Mouse (Mus musculus) hindbrain, embryonic 11.5 days (tissue): Measurements from ENCODE around the gene Gm10770. TPM values are rescaled to one million over a fixed set of nuclear protein-coding genes. Genes with fewer than 3 reads are reported as not detected.
"Not testable (repeated sequence)": the region's sequence is repeated elsewhere in the genome, so short reads cannot be mapped to it uniquely, and the experiment has no call there.

ENCODE experiments used
- ATAC-seq: fragments of 200-750 bp; cut with Nextera tagmentation; 2 replicates; pipeline ENCODE4 v1.8.0; 2017; ENCODE audit warnings: mild to moderate bottlenecking, moderate TSS enrichment, moderate library complexity; ENCODE audit not compliant: low FRiP score
- DNase-seq: peaks from one replicate; pipeline ENCODE4 v3.0.0-alpha.2; 2015; ENCODE audit warnings: low spot score
- H3K27ac ChIP-seq: fragments of 300-500 bp; sonication (generic); 2 replicates; pipeline ENCODE4 v1.5.1; 2014; ENCODE audit warnings: mild to moderate bottlenecking, low read depth, low read length
- H3K27me3 ChIP-seq: fragments of 300-500 bp; sonication (generic); 2 replicates; pipeline ENCODE4 v1.6.1; 2014; ENCODE audit warnings: mild to moderate bottlenecking, low read length, moderate library complexity, mixed read lengths; ENCODE audit not compliant: control insufficient read depth, insufficient read depth
- H3K36me3 ChIP-seq: fragments of 300-500 bp; sonication (generic); 2 replicates; pipeline ENCODE4 v1.6.1; 2014; ENCODE audit warnings: mild to moderate bottlenecking, low read length, moderate library complexity, mixed read lengths; ENCODE audit not compliant: control insufficient read depth, insufficient read depth
- H3K4me1 ChIP-seq: fragments of 300-500 bp; sonication (generic); replicated peaks from 2 replicates; pipeline ENCODE4 v1.6.1; 2014; ENCODE audit warnings: low read length, mixed read lengths; ENCODE audit not compliant: control insufficient read depth, insufficient read depth
- H3K4me2 ChIP-seq: fragments of 300-500 bp; sonication (generic); replicated peaks from 2 replicates; pipeline ENCODE4 v1.6.1; 2014; ENCODE audit warnings: mild to moderate bottlenecking, low read depth, low read length
- H3K4me3 ChIP-seq: fragments of 300-500 bp; sonication (generic); 2 replicates; pipeline ENCODE4 v1.5.1; 2014; ENCODE audit warnings: low read depth, low read length
- H3K9ac ChIP-seq: fragments of 300-500 bp; sonication (generic); 2 replicates; pipeline ENCODE4 v1.6.1; 2014; ENCODE audit warnings: low read depth, low read length
- H3K9me3 ChIP-seq: fragments of 300-500 bp; sonication (generic); 2 replicates; pipeline ENCODE4 v1.6.1; 2016; ENCODE audit warnings: low read length; ENCODE audit not compliant: control insufficient read depth
- WGBS: fragments of 180-500 bp; shearing (Covaris S2); extraction: QIAGEN DNeasy Blood & Tissue Kit; methylation state at CpG from one replicate; pipeline ENCODE4 v1.1.7; 2014; 5-methylcytosine and 5-hydroxymethylcytosine counted together
- polyA plus RNA-seq: library from polyadenylated mRNA; unstranded; fragments of >200 nt; fragmentation: Nextera tagmentation; extraction: Ambion mirVana; gene quantifications from 2 replicates; pipeline ENCODE4 v1.2.1, GENCODE M21; 2014

Gene Gm10770
- polyA plus RNA-seq, 1 experiment from 2014 or later, result not detected

DNA sequence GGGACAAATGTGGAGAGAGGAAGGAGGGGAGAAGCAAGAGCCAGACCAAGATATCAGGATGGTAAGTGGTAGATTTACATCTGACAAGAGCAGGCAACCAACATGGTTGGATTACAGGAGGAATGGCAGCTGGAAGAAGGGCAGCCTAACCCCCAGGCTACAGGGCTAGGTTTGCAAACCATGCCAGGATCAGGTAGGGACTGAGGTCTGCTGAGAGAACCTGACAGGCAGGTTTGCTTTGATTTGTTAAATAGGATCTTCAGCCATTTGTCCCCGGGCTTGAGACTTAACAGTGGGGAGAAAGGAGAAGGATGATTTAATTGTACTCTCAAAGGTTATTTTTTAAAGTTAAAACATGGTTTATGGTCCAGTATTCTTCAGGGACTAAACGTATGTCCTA lies 46.7 kb downstream of the Gm10770 start:
- no peaks in the 10 kb centered on the region for H3K36me3 ChIP-seq
- no peak for DNase-seq

DNA sequence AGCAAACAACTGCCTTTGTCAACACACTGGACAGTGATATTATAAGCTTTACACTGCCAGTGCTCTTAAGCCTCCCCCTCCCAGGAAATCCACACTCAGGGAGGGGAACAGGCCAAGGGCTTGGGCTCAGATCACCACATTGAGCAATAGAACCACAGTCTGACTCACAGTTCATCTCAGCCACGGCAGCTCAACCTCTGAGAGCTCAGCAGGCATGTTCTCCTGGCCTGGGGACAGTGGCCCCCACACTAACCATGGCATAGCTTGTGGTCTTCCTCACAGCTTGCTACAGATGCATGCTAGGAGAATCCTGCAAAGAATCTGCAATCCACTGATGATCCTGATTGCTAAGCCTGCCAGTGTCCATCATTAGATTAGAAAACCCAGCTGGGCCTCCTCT lies 47.5 kb downstream of the Gm10770 start:
- H3K9ac ChIP-seq, ATAC-seq: not testable (repeated sequence)

More for the DNA sequence above, 46.7 kb downstream of the Gm10770 start:
- no peaks in the 10 kb centered on the region for H3K4me1 ChIP-seq
- 77% methylated on average over 2 of the region's 2 CpGs for WGBS
- no peak overlapping the region for H3K9ac ChIP-seq
- no peak overlapping the region for H3K27ac ChIP-seq
- no peaks in the 10 kb centered on the region for H3K9me3 ChIP-seq
- no peak overlapping the region for H3K4me3 ChIP-seq
- no peak for ATAC-seq
- no peak overlapping the region for H3K4me2 ChIP-seq
- H3K27me3 ChIP-seq, result no peaks in the 10 kb centered on the region

More for the DNA sequence above, 47.5 kb downstream of the Gm10770 start:
- H3K4me2 ChIP-seq, H3K27me3 ChIP-seq, H3K27ac ChIP-seq, H3K4me1 ChIP-seq, H3K36me3 ChIP-seq, H3K9me3 ChIP-seq, H3K4me3 ChIP-seq, DNase-seq: not testable (repeated sequence)
- 75% methylated on average over 1 of the region's 1 CpGs for WGBS

Other genes starting within 250 kb of the Gm10770 start
- 11.0 and 11.2 TPM in 2 replicates for gene Zfp120, start 43.0 kb downstream of the Gm10770 start, polyA plus RNA-seq
- not detected in 2 replicates for gene Gm14139, start 2.1 kb upstream of the Gm10770 start, polyA plus RNA-seq
- gene Zfp937, start 38.4 kb upstream of the Gm10770 start, polyA plus RNA-seq, result 11.7 and 13.8 TPM in 2 replicates
- 3.1 and 3.6 TPM in 2 replicates for gene Gm21994, start 75.9 kb upstream of the Gm10770 start, polyA plus RNA-seq
- gene Gm14124, start 77.8 kb upstream of the Gm10770 start, polyA plus RNA-seq, result not detected in 2 replicates
- 0.88 and 1.0 TPM in 2 replicates for gene Gm10130, start 144.0 kb upstream of the Gm10770 start, polyA plus RNA-seq
- gene 3300002I08Rik, start 183.1 kb upstream of the Gm10770 start, polyA plus RNA-seq, result 12.9 and 14.4 TPM in 2 replicates